Mouse (Mus musculus) NIH3T3 (cell line): ENCODE data around the gene Fkbp2.

Source experiments
- DNase-seq: peaks from one replicate; pipeline ENCODE4 v3.0.0-alpha.2; 2012; ENCODE audit warnings: low read depth

Fkbp2 gene

DNA sequence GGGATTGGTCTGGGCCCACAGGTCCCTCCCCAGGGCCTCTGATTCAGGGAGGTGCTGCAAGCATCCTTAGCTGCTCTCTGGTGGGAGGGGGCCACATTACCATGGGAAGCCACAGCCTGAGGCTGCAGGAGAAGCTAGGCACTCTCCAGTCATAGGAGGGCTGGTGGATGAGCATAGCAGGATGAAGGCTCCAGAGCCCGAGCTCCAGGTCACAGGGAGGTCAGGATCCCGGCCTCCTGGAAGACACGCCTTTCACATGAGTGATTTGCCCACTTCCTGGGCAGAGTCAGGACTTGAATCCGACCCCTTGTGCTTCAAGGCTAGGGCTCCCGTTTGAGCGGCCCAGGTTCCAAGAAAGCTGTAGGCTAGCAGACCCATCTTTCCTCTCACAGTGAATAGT is 8.7 kb downstream of the Fkbp2 start:
- no peak for DNase-seq

GRCm38 (mm10) chr19:6970460-6971085 is 9.7 kb downstream of the Fkbp2 start:
- peak; percentile 38 for DNase-seq

GRCm38 (mm10) chr19:6969665-6970381 is 10.5 kb downstream of the Fkbp2 start:
- peak; percentile 92 for DNase-seq

DNA sequence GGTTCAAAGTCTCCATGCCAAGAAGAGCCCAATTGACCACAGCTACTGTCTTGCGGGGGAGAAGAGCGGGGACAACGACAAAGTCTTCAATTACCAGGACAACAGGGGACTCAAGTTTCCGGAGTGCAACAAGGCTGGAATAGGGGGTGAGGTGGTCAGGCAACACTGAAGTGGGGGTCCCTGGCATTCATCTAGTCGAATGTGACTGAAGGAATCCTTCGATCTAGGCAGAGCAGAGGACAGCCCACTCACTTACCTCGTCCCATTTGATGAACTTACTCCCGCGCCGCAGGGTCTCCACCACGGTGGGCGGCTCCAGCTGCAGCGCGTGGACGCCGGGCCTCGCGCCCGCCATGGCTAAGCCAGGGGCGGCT is 11.0 kb downstream of the Fkbp2 start:
- DNase-seq: no peak

DNA sequence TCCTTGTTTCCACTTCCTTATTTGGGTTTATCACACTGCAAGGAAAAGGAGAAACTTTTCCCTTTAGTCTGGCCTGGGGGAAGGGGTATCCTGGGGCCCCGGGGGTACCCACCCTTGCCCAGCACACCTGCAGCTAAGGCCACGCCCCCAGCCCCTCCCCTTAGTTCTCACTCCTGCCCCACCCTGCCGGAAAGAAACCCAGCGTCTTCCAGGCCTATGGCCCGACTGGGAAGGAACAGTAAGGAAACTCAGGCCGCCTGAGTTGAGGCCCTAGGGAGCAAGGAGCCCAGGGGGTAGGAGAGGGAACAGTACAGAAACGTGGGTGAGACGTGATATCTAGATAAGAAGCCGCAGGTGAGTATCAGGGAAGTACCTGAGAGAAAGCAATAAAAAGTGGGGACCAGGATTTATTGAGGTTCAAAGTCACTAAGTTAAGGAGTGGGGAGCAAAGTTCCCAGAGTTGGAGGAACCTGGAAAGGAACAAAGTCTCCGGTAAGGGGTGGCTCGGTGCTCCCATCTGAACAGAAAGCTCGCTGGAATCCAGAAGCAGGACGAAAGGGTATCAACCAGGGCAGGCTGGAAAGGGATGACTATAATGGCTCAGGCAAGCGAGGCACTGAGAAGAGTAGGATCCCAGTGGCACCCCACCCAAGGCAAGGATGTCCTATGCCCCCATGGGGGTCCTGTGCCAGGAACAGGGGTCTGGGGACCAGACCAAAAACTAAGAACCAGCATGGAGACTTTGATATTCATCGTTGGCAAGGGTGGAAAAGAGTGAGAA is 11.6 kb downstream of the Fkbp2 start:
- DNase-seq: peak; percentile 63

GRCm38 (mm10) chr19:6956461-6956860 is 23.8 kb downstream of the Fkbp2 start:
- DNase-seq: no peak

GRCm38 (mm10) chr19:6955424-6955823 is 24.9 kb downstream of the Fkbp2 start:
- no peak for DNase-seq

- peak; percentile 69 for DNase-seq
These were observed 26.3 kb downstream of the Fkbp2 start for GRCm38 (mm10) chr19:6954046-6954445.

- DNase-seq: peak; percentile 70
These were observed 27.6 kb downstream of the Fkbp2 start for GRCm38 (mm10) chr19:6952712-6953037.

GRCm38 (mm10) chr19:6951994-6952711 is 28.1 kb downstream of the Fkbp2 start:
- peak; percentile 92 for DNase-seq

DNA sequence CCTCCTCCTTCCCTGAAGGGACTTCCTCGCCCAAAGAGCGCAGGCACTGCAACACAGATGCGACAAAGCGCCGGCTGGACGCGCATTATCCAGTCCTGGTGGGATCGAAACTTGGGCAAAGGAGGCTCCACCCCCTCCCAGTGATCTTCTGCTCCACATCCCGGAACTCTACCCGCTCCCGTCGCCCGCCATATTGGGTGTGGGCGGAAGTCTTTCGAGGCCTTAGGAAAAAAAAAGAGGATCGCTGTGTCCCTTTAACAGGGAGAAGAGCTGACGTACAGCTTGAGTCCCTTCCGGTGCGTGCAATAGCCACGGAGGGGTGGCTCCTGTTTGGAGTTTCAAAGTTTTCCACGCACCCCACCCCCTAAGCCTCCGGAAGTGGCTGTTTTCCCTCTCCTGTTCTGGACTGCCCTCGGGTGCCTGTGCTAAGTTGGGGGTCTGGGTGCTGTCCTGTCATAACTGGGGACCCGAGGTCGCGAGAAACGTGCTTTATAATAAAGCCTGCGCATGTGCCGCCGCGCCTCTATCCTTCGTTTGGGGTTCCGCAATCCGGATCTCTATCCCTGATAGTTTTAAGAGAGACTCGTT is 28.8 kb downstream of the Fkbp2 start:
- DNase-seq: peak; percentile 96

DNA sequence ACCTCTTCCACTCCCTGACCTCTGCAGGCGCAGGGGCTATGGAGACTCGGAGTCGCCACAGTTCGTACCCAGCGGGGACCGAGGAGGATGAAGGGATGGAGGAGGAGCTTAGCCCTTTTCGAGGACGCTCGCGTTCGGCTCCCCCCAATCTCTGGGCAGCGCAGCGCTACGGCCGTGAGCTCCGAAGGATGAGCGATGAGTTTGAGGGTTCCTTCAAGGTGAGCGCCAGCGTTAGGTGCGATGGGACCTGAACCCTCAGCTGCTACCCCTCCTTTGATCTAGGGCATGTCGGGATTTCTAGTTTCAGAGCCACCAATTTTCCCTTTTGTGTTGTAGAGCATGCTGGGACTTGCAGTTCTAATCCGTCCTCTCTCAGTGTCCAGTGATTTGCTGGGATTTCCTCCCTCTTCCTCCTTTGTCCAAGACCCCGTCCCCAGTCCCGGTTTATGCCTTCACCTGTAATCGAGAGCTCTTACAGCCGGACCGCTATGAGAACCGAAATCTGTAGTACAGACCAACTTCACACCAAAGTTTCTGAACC is 29.6 kb downstream of the Fkbp2 start:
- DNase-seq: peak; percentile 69

DNA sequence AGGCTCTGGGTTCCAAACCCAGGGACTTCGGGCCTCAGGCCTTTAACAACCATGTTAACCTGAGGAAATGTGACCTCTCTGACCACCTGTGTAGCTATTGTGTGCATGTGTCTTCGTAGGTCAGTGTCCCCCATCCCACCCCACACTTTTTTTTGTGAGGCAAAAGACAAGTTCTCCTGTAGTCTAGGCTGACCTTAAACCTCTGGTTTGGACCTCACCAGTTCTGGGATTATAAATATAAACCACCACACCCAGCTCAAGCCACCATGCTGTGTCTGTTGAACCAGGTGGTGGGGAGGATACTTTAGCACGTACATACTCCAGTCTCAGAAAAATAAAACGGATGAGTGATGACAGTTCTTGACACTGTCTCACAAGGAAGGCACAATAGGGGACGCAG is 30.4 kb downstream of the Fkbp2 start:
- DNase-seq: no peak

- no peak for DNase-seq
These were observed 30.8 kb downstream of the Fkbp2 start for GRCm38 (mm10) chr19:6949532-6949931.

DNA sequence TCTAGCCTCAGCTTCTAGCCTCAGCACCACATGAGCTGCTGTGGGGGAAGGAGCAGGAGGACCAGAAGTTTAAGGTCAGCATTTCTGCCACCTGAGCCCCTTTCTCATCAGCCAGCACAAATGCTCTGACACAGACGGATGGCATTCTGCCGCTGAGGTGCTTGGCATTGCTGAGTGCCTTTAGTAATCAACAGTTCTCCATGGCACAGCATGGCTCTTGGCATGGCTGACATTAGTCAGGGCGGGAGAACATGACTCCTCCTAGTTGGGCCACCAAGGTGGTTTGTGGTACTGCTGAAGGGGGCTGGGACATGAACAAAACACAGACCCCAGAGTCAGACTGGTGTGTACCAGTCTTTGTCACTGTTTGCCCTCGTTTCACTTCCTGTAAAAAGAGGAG is 32.1 kb downstream of the Fkbp2 start:
- no peak for DNase-seq

GRCm38 (mm10) chr19:6947742-6948141 is 32.6 kb downstream of the Fkbp2 start:
- DNase-seq: no peak

DNA sequence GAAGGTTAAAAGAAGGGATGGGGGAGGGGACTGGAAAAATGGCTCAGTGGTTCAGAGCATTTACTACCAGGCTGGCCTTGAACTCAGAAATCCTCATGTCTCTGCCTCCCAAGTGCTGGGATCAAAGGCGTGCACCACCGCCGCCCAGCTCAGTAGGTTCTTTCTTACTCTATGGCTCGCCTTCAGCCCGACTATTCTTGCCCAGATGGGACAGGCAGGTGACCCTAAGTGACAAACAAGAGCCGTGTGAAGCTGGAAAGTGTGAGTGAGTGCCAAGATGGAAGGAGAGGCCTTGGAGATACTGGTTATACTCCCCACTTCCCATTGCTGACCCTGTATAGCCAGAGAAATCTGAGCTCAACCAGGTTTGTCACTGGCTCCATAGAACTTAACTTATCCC is 36.6 kb downstream of the Fkbp2 start:
- DNase-seq: no peak

DNA sequence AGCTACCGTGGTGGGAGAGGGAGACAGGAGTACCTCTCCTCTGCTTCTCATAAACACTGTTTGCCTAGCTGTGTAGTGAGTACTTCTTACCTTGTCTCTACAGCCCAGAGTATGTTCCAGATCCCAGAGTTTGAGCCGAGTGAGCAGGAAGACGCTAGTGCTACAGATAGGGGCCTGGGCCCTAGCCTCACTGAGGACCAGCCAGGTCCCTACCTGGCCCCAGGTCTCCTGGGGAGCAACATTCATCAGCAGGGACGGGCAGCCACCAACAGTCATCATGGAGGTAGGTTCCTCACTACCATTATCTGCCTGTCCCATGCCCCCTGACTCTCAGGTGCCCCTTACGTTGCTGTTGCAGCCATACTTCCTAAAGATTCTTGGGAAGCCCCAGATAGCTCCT is 37.5 kb downstream of the Fkbp2 start:
- no peak for DNase-seq

DNA sequence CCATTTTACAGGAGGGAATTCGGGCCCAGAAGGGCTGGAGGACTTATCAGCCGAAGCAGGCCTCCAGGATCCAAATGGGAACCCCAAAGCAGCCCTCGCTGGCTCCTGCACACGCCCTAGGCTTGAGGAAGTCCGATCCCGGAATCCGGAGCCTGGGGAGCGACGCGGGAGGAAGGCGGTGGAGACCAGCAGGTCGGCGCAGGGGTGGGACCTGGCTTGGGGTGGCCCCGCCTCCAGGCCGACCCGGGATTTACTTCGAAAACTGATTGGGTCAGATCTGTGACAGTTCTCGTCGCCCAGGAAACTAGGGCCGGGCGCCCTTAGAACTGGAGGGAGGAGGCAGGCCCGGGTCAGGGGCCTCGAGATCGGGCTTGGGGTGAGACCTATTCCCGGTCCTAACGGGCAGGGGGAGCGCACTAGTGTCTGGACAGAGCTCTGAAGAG is 38.0 kb downstream of the Fkbp2 start, which contains the start of gene Gpr137:
TSS of gene Gpr137 (minus strand) at position 232 of the 443 bp plus-strand sequence.
- peak; percentile 98 for DNase-seq

DNA sequence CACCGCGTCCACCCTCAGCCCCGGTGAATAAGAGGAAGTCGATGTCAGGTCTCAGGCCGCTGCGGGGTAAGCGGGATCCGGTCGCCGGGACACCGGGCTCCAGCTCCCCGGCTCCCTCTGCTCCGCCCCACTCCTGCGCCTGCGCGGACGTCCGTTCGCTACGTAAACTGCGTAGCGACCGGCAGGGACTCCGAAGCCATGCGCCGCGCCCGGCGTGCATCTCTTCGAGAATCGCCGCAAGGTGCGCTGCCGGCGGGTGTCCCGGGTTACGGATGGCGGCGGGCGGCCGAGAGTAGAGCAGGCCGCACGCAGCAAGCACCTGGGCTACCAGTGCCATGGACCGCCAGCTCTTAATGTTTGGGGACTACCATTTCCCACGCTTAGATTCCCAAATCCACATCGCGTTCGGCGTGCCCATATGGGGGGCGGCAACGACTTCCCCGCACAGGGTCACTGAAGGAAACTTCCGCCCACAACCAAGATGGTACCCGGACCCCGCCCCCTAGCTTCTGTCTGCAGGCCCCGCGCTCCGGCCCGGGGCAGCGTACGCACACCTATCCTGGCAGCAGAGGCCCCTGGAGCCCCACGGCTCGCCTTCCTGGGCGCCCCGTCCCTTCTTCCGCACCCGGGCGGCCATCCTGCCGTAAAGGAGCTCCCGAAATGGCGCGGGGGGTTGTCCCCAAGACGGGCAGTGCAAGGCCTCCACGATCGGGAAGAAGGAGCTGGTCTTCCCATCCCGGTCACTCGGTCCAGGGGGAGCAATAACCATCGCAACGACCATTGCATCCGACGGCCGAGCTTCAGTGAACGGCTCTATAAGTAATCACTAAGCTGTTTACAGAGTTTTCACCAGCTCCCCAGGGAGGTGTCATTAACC is 38.7 kb downstream of the Fkbp2 start, which contains the start of gene Bad:
TSS of gene Bad (plus strand) at position 490 of the 877 bp plus-strand sequence.
- DNase-seq: peak; percentile 98
